Mouse (Mus musculus) MEL (cell line): ENCODE measurements around the gene Acox3. TPM values are rescaled to one million over a fixed set of nuclear protein-coding genes. Genes with fewer than 3 reads are reported as not detected.

ENCODE experiments used
- DNase-seq: peaks from one replicate; pipeline ENCODE4 v3.0.0; 2011; ENCODE audit warnings: low read depth, low spot score
- H3K27ac ChIP-seq: 2 replicates; pipeline ENCODE4 v1.5.1; 2012; ENCODE audit warnings: low read depth, mild to moderate bottlenecking, control low read depth, low read length, moderate library complexity; ENCODE audit not compliant: control insufficient read depth
- H3K27me3 ChIP-seq, 2 experiments: fragments of 150-350 bp in 1 of 2; sonication (generic) in 1 of 2; 2 replicates each; pipeline ENCODE4 v1.6.1; 2012; ENCODE audit warnings: low read length in 2 of 2, mild to moderate bottlenecking in 2 of 2, improper control_type of control experiment in 1 of 2, moderate library complexity in 1 of 2; ENCODE audit not compliant: insufficient read depth in 2 of 2, control insufficient read depth in 1 of 2
- H3K36me3 ChIP-seq, 2 experiments: 2 replicates each; pipeline ENCODE4 v1.6.1; 2012 to 2014; ENCODE audit warnings: low read length in 2 of 2, improper control_type of control experiment in 1 of 2, inconsistent platforms in 1 of 2, mild to moderate bottlenecking in 1 of 2; ENCODE audit not compliant: insufficient read depth in 2 of 2, control insufficient read depth in 1 of 2
- H3K4me1 ChIP-seq, 2 experiments: fragments of 150-350 bp in 1 of 2; sonication (generic) in 1 of 2; 2 replicates each; pipeline ENCODE4 v1.6.1; 2012; ENCODE audit warnings: low read length in 2 of 2, improper control_type of control experiment in 1 of 2, mild to moderate bottlenecking in 1 of 2; ENCODE audit not compliant: insufficient read depth in 2 of 2, control insufficient read depth in 1 of 2
- H3K4me3 ChIP-seq, 2 experiments: fragments of 150-350 bp in 1 of 2; sonication (generic) in 1 of 2; 2 replicates each; pipeline ENCODE4 v1.5.1; 2012; ENCODE audit warnings: low read depth in 2 of 2, low read length in 2 of 2, mild to moderate bottlenecking in 2 of 2, moderate library complexity in 2 of 2, control low read depth in 1 of 2, improper control_type of control experiment in 1 of 2; ENCODE audit not compliant: control insufficient read depth in 1 of 2, insufficient read depth in 1 of 2
- H3K79me2 ChIP-seq: 2 replicates; pipeline ENCODE4 v1.6.1; 2012; ENCODE audit warnings: mild to moderate bottlenecking, low read length, moderate library complexity; ENCODE audit not compliant: control insufficient read depth, poor library complexity, insufficient read depth
- H3K9ac ChIP-seq: 2 replicates; pipeline ENCODE4 v1.6.1; 2012; ENCODE audit warnings: low read depth, mild to moderate bottlenecking, control low read depth, low read length, moderate library complexity; ENCODE audit not compliant: control insufficient read depth, poor library complexity, severe bottlenecking
- H3K9me3 ChIP-seq: fragments of 150-350 bp; sonication (generic); replicated peaks from 2 replicates; pipeline ENCODE4 v1.6.1; 2012; ENCODE audit warnings: mild to moderate bottlenecking, low read length, improper control_type of control experiment, moderate library complexity; ENCODE audit not compliant: insufficient read depth
- CHD2 ChIP-seq: IDR thresholded peaks from 2 replicates; pipeline ENCODE4 v1.6.1; 2011; ENCODE audit warnings: low read length, improper control_type of control experiment
- CTCF ChIP-seq, 3 experiments: IDR thresholded peaks in 2 of 3; conservative IDR thresholded peaks in 1 of 3; 2 replicates each; pipeline ENCODE4 v1.5.1; 2011 to 2012; ENCODE audit warnings: low read length in 3 of 3, low read depth in 2 of 3, mild to moderate bottlenecking in 2 of 3, improper control_type of control experiment in 1 of 3, inconsistent platforms in 1 of 3, mixed read lengths in 1 of 3, moderate library complexity in 1 of 3; ENCODE audit not compliant: control insufficient read depth in 1 of 3, insufficient read depth in 1 of 3, poor library complexity in 1 of 3, severe bottlenecking in 1 of 3
- ELF1 ChIP-seq: IDR thresholded peaks from 2 replicates; pipeline ENCODE4 v1.6.1; 2014; ENCODE audit warnings: low read depth, mild to moderate bottlenecking, inconsistent platforms, low read length, improper control_type of control experiment, moderate library complexity
- HCFC1 ChIP-seq: IDR thresholded peaks from 2 replicates; pipeline ENCODE4 v1.6.1; 2012; ENCODE audit warnings: low read depth, mild to moderate bottlenecking, inconsistent platforms, low read length, improper control_type of control experiment, moderate library complexity
- JUND ChIP-seq: IDR thresholded peaks from 2 replicates; pipeline ENCODE4 v1.6.1; 2011; ENCODE audit warnings: low read depth, mild to moderate bottlenecking, improper control_type of control experiment, low read length
- KAT2A ChIP-seq: conservative IDR thresholded peaks from 2 replicates; pipeline ENCODE4 v1.6.1; 2012; ENCODE audit warnings: low read depth, low read length, improper control_type of control experiment, inconsistent platforms
- MAFK ChIP-seq: IDR thresholded peaks from 2 replicates; pipeline ENCODE4 v1.6.1; 2011; ENCODE audit warnings: low read depth, mild to moderate bottlenecking, low read length, improper control_type of control experiment, borderline replicate concordance
- MAZ ChIP-seq: IDR thresholded peaks from 2 replicates; pipeline ENCODE4 v1.6.1; 2012; ENCODE audit warnings: low read depth, mild to moderate bottlenecking, inconsistent platforms, low read length, improper control_type of control experiment
- MYB ChIP-seq: IDR thresholded peaks from 2 replicates; pipeline ENCODE4 v1.6.1; 2011; ENCODE audit warnings: mild to moderate bottlenecking, low read depth, low read length, improper control_type of control experiment
- MYC ChIP-seq: IDR thresholded peaks from 2 replicates; pipeline ENCODE4 v1.6.1; 2011; ENCODE audit warnings: low read depth, mild to moderate bottlenecking, low read length, improper control_type of control experiment, moderate library complexity
- NELFE ChIP-seq: IDR thresholded peaks from 2 replicates; pipeline ENCODE4 v1.6.1; 2011; ENCODE audit warnings: low read depth, low read length, improper control_type of control experiment
- POLR2AphosphoS5 ChIP-seq: IDR thresholded peaks from 2 replicates; pipeline ENCODE4 v1.6.1; 2012; ENCODE audit warnings: low read depth, borderline replicate concordance, mild to moderate bottlenecking, inconsistent platforms, low read length, moderate library complexity, mixed read lengths
- RCOR1 ChIP-seq: IDR thresholded peaks from 2 replicates; pipeline ENCODE4 v1.6.1; 2012; ENCODE audit warnings: low read depth, mild to moderate bottlenecking, inconsistent platforms, low read length, improper control_type of control experiment
- SIN3A ChIP-seq: IDR thresholded peaks from 2 replicates; pipeline ENCODE4 v1.6.1; 2012; ENCODE audit warnings: low read length, improper control_type of control experiment, inconsistent platforms
- SMC3 ChIP-seq: IDR thresholded peaks from 2 replicates; pipeline ENCODE4 v1.6.1; 2011; ENCODE audit warnings: low read depth, low read length, improper control_type of control experiment
- TAL1 ChIP-seq: IDR thresholded peaks from 2 replicates; pipeline ENCODE4 v1.6.1; 2012; ENCODE audit warnings: mild to moderate bottlenecking, inconsistent platforms, low read length, moderate library complexity, mixed read lengths
- TBP ChIP-seq: IDR thresholded peaks from 2 replicates; pipeline ENCODE4 v1.8.0; 2011; ENCODE audit warnings: low read depth, low read length, improper control_type of control experiment
- USF1 ChIP-seq: IDR thresholded peaks from 2 replicates; pipeline ENCODE4 v1.6.1; 2014; ENCODE audit warnings: low read depth, mild to moderate bottlenecking, inconsistent platforms, low read length, improper control_type of control experiment, moderate library complexity
- USF2 ChIP-seq, 2 experiments: IDR thresholded peaks; 2 replicates each; pipeline ENCODE4 v1.6.1; 2011 to 2012; ENCODE audit warnings: improper control_type of control experiment in 2 of 2, low read length in 2 of 2, borderline replicate concordance in 1 of 2, inconsistent platforms in 1 of 2, low read depth in 1 of 2, mild to moderate bottlenecking in 1 of 2; ENCODE audit not compliant: insufficient read depth in 1 of 2
- ZC3H11A ChIP-seq: IDR thresholded peaks from 2 replicates; pipeline ENCODE4 v1.6.1; 2012; ENCODE audit warnings: low read depth, mild to moderate bottlenecking, inconsistent platforms, low read length, improper control_type of control experiment
- polyA plus RNA-seq, 2 experiments: library from polyadenylated mRNA; stranded (reverse) in 1 of 2; unstranded in 1 of 2; fragments of >175 nt in 1 of 2; fragments of >200 nt in 1 of 2; gene quantifications; 2 replicates each; pipeline versions ENCODE4 v1.2.1 to v1.2.4; 2012; ENCODE audit warnings: low replicate concordance in 2 of 2, low read depth in 1 of 2; ENCODE audit not compliant: insufficient read length in 2 of 2, insufficient read depth in 1 of 2, missing spikeins in 1 of 2
- total RNA-seq: library from RNA; depleted of rRNA; stranded (reverse); fragments of 300-350 nt; gene quantifications from 2 replicates; pipeline ENCODE4 v1.2.3, GENCODE M21; 2012

The Acox3 gene
- total and polyA plus RNA-seq, 3 experiments: 6.5 to 11.4 TPM; not detected in 1

GRCm38 (mm10) chr5:35582445-35583220 lies at the start of gene Acox3 (continued):
- TF ChIP-seq TBP: peak; percentile 68; the same call in 1 of the 2 replicates
- TF ChIP-seq CHD2: peak; percentile 89
- TF ChIP-seq ELF1: peak; percentile 99
- no peak for TF ChIP-seq SMC3
- peak; percentile 77; the same call in 1 of the 2 replicates for TF ChIP-seq MAZ
- TF ChIP-seq, all 39 proteins: peak for 17

- Histone ChIP-seq H3K4me3 (no peak overlapping the region), H3K9ac (no peak overlapping the region), H3K79me2 (no peaks in the 10 kb centered on the region), H3K27me3 (no peaks in the 10 kb centered on the region), H3K36me3 (no peaks in the 10 kb centered on the region), H3K27ac (no peak overlapping the region), H3K4me1 (no peaks in the 10 kb centered on the region), H3K9me3 (no peaks in the 10 kb centered on the region)
- TF ChIP-seq SMC3 (no peak), CTCF (IDR thresholded peaks at IDR 0.05 in 2 of 3, conservative IDR thresholded peaks at IDR 0.05 in 1 of 3; ENCODE audit: control insufficient read depth in 1 of 3, insufficient read depth in 1 of 3, low read depth in 2 of 3, low read length in 3 of 3, poor library complexity in 1 of 3, severe bottlenecking in 1 of 3) (peak; percentile 10 to 50 (median 31); a peak in 4 of 6 replicates)
- DNase-seq: peak; percentile 25
Observed at GRCm38 (mm10) chr5:35536271-35536670, 46.6 kb upstream of the Acox3 start.

- Histone ChIP-seq H3K79me2 (no peaks in the 10 kb centered on the region), H3K27ac (no peak overlapping the region), H3K36me3 (no peaks in the 10 kb centered on the region), H3K4me3 (no peak overlapping the region), H3K4me1 (no peaks in the 10 kb centered on the region), H3K9ac (no peak overlapping the region), H3K9me3 (no peaks in the 10 kb centered on the region)
- DNase-seq: no peak
- TF ChIP-seq CHD2: no peak
- TF ChIP-seq MYC: no peak
- no peak for TF ChIP-seq RCOR1
- TF ChIP-seq TAL1: no peak
- no peak for TF ChIP-seq ELF1
- no peak for TF ChIP-seq HCFC1
- no peak for TF ChIP-seq JUND
- no peak for TF ChIP-seq CTCF (IDR thresholded peaks at IDR 0.05 in 2 of 3, conservative IDR thresholded peaks at IDR 0.05 in 1 of 3; ENCODE audit: control insufficient read depth in 1 of 3, insufficient read depth in 1 of 3, low read depth in 2 of 3, low read length in 3 of 3, poor library complexity in 1 of 3, severe bottlenecking in 1 of 3)
- no peak for TF ChIP-seq ZC3H11A
- no peak for TF ChIP-seq MAFK
- no peak for TF ChIP-seq MYB
- no peak for TF ChIP-seq USF1
- no peak for TF ChIP-seq KAT2A
- no peak for TF ChIP-seq POLR2AphosphoS5
- TF ChIP-seq USF2 (IDR thresholded peaks at IDR 0.05; ENCODE audit: borderline replicate concordance in 1 of 2, insufficient read depth in 1 of 2, low read depth in 1 of 2, low read length in 2 of 2): no peak
- no peak for TF ChIP-seq NELFE
- TF ChIP-seq SIN3A: no peak
- TF ChIP-seq, all 39 proteins: peak for 0
- no peaks in the 10 kb centered on the region for H3K27me3 ChIP-seq
Observed at GRCm38 (mm10) chr5:35537474-35537873, 45.4 kb upstream of the Acox3 start.
